Mouse (Mus musculus): ENCODE measurements around the gene Mycl.
"Not testable (repeated sequence)": the region's sequence is repeated elsewhere in the genome, so short reads cannot be mapped to it uniquely, and the experiment has no call there.

The Mycl gene

DNA sequence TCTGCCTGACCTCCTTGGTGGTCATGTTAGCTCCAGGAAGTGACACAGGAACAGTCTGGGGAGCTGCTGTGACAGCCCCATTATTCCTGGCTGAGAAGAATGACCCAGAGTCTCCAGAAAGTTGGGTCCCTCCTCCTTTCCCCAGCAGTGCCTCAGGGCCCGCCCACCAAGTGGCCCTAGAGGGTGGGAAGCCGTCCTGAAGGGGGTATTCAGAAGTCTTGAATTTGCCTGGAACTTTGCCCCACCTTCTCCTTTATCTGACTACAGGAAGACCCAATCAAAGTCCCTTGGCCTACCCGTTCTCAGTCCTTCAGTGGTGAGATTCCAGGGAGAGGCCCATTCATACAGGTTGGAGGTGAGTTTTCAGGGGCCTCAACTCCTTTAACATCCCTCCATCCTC lies 13.5 kb upstream of the Mycl start:
- DNase-seq, result no peak

GRCm38 (mm10) chr4:122982537-122982936 lies 12.9 kb upstream of the Mycl start:
- no peak for DNase-seq

DNA sequence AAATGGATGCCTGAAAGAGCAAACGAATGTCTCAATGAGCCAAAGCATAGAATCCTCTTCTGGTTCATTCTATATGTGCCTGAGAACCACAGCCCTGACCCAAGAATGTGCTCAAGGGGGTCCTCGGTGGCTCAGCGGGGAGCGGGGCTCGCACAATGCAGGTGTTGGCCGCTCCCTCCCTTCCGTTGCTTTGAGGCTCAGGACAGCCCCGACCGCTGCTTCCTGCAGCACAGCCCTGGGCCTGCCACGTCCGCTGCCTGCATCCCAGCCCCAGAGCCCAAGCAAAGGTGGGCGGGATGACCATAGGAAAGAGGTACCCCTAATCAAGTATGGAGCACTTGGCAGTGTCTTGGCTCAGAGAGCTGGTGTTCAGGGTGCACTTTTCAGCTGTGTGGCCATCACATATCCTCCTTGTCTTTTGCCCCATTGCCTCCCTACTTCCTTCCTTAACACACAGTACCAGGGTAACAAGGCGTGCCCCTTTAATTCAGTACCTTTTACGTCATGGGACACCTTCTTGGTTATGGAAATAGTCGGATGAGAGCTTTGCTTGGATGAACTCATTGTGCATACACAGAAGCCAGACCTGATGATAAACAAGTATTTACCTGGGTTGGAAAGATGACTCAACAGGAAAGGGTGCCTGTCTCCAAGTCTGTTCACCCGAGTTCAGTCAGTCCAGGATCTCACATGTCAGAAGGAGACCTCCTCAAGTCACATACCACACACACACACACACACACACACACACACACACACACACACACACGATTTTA lies 11.8 kb upstream of the Mycl start:
- DNase-seq, result no peak

- peak; percentile 67 for DNase-seq
Observed at GRCm38 (mm10) chr4:122985110-122985509, 10.3 kb upstream of the Mycl start.

DNA sequence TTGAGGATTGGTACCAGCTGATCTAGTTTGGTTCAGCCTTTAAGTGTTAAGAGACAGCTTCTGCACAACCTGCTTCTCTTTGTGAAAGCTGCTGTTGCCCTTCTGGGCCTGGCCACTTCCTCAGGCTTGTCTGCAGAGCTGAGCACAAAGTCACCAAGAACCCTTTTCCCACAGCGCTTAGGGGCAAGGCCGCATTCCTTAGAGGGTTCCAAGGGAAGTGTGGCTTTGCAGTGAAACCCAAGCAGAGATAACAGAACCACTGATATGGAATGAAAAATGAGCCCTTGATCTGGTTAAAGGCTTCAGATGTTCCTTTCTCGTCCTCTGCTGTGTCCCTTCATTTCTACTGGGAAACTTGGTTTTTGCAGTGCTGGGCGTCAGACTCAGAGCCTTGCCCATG lies 8.0 kb upstream of the Mycl start:
- no peak for DNase-seq

GRCm38 (mm10) chr4:122988004-122988403 lies 7.4 kb upstream of the Mycl start:
- DNase-seq, result not testable (repeated sequence)

DNA sequence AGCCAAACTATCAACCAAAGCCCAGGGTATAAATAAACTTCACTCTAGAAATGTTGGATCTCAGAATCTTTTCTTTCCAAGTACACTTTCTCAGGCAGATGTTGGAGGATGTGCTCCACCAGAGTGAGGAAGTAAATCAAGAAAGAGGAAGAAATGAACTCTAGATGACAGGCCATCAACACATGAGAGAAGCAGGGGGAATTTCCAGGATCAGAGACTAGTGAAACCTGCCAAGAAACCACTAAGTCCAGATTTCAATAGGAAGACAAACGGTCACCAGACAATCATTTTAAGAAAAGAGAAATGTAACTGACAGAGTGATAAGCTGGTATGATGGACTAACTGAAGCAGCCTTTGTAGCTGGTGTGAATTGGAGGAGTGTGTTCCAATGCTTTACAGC lies 4.3 kb upstream of the Mycl start:
- no peak for DNase-seq

DNA sequence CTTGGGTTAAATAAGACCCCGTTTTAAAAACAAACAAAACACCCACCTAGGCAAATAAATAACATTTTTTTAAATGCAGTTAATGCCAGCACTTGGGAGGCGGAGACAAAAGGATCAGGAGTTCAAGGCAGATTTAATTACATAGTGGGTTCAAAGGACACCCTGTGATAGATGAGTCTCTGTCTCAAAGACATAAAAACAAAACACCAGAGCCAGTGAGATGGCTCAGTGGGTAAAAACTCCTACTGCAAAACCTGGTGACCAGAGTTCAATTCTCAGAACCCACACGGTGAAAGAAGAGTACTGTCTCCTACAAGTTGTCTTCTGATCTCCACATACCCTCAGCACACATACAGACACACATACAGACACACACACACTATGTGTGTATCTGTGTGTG lies 3.2 kb upstream of the Mycl start:
- DNase-seq, result no peak

- DNase-seq, result peak; percentile 59
Observed at GRCm38 (mm10) chr4:122996221-122996617, 767 bp downstream of the Mycl start.

DNA sequence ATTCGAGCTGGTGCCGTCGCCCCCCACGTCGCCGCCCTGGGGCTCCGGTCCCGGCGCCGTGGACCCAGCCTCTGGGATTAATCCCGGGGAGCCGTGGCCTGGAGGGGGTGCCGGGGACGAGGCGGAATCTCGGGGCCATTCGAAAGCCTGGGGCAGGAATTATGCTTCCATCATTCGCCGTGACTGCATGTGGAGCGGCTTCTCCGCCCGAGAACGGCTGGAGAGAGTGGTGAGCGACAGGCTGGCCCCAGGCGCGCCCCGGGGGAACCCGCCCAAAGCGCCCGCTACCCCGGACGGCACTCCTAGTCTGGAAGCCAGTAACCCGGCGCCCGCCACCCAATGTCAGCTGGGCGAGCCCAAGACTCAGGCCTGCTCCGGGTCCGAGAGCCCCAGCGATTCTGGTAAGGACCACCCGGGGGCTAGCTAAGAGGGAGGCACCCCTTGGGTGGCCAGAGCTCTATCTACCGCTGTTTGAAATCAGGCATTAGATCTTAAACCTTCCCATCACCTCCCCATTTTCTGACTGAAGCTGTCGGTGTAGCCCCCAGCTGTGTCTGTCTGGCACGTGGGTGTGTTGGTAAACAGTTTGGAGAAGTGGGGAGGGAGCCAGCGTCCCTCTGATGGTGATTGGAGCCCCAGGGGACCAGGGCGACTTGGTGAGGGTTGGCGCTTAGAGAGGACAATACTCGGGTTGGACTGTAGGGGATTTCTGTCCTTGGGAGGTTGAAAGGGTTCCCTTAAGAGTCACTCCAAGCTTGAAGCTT lies 1.3 kb downstream of the Mycl start:
- DNase-seq, result no peak

- no peak for DNase-seq
Observed at GRCm38 (mm10) chr4:122998537-122999262, 3.2 kb downstream of the Mycl start.

DNA sequence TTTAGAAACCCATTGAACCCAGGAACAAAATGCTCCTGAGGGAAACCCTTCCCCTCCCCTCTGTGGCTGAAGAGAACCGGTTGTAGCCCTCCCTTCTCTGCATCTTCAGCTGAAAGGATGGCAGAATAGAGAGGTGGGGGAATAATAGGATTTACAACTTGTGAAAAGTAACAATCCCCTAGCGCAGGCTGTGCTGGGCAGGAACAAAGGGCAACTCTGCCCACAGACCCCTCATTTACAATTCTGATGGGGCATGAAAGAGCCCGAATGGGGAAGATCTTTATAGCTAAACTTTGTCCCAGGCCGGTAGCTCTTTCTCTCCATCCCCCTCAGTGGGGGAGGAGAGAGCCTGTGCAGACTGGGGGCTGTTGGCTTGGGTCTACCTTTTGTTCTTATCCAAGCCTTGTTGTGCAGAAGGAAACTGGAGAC lies 3.8 kb downstream of the Mycl start:
- no peak for DNase-seq

DNA sequence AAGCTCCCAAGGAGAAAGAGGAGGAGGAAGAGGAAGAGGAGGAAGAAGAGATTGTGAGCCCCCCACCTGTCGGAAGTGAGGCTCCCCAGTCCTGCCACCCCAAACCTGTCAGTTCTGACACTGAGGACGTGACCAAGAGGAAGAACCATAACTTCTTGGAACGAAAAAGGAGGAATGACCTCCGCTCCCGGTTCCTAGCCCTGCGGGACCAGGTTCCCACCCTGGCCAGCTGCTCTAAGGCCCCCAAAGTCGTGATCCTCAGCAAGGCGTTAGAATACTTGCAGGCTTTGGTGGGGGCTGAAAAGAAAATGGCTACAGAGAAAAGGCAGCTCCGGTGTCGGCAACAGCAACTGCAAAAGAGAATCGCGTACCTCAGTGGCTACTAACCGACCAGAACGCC lies 4.7 kb downstream of the Mycl start:
- DNase-seq, result no peak

GRCm38 (mm10) chr4:123000617-123001342 lies 5.3 kb downstream of the Mycl start:
- no peak for DNase-seq

DNA sequence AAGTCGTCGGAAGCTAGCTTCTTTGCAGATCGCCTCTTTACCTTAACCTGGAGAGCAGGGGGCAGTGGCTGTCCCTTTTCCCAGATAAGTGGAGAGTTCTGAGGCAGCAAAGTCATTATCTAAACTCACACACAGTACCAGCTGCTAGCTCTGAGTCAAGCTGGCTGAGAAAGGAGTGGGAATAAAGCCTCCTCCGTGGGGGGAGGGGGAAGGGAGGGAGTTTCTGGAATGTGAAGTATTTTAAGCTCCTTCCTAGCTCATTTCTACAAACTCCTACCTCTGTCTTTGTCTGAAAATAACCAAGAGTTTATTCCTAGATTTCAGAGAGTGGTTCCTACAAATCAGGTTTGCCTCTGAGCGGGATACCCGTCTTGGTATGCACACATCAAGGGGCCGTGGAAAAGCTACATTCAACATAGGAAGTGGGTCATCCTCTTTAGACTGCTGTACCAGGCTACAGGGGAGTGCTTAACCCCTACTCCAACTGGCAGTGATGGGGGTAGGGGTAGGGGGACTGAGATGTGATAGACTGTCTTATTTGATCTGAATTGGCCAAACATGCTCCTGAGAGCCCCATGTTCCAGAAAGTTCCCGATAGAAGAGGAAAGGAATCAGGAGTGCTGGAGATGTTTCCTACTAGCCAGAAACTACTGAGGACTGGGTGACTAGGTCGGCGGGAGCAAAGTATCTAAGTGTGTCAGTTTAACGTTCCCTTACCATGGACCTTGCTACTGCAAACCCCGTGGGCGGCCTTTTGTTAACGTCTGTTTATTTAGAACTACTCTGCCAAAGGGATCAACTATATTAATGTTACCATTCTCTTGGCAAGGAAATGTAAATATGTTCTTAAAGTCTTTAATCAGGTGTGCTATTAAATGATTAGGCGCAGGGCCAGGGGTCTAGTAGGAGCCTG lies 9.9 kb downstream of the Mycl start:
- DNase-seq, result peak; percentile 83

DNA sequence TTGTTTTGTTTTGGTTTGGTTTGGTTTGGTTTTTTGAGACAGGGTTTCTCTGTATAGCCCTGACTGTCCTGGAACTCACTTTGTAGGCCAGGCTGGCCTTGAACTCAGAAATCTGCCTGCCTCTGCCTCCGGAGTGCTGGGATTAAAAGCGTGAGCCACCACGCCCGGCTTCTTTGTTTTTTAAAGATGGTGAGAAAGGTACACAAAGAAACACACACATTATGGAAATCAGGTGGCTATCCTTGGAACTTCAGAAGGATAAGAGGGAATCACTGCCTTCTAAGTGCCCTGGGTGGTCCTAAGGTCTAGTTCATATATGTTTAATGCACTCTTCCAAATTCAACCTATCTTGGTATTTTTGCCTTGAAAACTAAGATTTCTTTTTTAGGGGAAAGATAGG lies 17.0 kb downstream of the Mycl start:
- not testable (repeated sequence) for DNase-seq

DNA sequence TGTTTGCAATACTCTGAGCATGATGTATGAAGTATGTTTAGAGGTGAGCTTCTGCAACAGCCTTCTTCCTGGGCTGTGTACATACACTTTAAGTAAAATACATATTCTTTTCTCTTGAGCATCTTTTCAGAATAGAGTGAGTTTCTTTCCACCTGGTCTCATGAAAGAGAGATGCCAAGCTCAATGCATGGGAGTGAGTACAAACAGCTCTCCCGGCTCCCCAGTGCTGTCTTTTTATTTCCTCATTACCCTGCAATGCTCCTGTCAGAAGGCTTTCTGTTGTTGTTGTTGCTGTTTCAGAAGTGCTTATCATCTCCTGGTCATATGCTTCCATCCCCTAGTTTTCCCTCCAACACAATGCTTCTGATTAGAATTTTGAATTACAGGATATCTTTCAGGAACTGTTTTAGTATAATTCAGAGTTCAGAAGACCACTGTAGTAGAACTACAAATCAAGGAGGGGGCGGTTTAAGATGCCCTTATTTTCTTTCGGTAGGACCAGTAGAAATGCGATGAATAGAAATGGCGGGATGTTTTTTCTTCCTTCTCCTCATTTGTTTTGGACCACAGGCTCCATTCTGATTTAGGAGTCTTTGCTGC lies 18.0 kb downstream of the Mycl start:
- DNase-seq, result no peak

- DNase-seq, result peak; percentile 45
Observed at GRCm38 (mm10) chr4:123013949-123014406, 18.5 kb downstream of the Mycl start.

DNA sequence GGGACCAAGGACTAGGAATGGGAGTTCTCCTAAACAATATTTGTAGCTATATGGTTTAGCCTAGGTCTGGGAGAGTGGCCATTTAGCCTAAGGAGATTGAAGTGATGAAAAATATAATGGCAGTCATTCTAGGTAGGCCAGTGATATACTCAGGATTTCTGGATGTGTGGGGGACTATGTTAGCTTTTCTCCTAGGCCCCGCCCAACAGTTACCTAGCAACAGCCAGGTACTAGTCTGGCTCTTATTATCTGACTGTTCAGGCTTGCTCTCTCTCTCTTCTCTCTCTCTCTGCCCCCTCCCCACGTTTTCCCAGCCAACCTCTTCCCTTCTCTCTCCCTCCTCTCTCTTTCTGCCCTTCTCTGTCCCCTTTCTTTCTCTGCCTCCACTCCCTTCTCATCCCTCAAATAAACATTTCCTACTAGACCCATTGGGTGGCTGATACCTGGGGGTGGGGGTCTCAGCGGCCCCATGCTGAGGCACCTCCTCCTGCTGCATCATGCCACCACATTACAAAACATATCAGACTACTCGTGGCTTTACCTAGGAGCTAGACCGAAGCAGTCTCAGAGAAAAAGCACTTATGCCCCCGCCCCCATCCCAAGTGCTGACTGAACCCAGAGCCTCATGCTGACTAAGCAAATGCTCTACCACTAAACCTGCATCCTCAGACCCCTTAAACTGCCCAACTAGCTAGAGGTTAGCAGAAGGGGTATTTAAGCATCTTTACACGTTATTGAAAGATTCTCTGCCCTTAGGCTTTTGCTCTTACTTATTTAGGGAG lies 19.2 kb downstream of the Mycl start:
- no peak for DNase-seq

DNA sequence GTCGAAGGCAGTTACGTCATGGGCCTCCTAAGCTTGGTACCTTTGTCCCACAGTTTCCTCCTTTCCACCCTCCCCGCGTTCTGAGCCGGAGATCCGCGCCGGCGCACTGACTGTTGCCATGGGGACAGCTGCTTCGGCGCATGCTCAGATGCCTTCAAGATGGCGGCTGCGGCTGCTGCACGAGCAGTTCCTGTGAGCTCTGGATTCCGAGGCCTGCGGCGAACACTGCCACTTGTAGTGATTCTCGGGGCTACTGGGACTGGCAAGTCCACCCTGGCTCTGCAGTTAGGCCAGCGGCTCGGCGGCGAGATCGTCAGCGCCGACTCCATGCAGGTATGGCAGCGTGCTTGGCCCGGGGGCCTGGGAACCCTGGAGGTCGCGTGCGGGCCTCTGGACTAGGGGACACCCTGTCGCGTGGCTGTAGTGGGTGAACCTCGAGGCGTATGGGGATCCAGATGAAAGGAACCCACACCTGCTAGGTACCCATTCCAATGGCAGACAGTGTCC lies 21.1 kb downstream of the Mycl start, which contains the start of gene Trit1:
Trit1 (plus strand) TSS at position 147 of the 507 bp plus-strand sequence.
- peak; percentile 94 for DNase-seq
